Mouse (Mus musculus): ENCODE results near the gene Smap1. TPM values are rescaled to one million over a fixed set of nuclear protein-coding genes. Genes with fewer than 3 reads are reported as not detected.

Smap1 gene
- polyA plus RNA-seq, 1 experiment from 2014 or later: 71.4 TPM

GRCm38 (mm10) chr1:23906082-23906481, 16.0 kb downstream of the Smap1 start:
- Histone ChIP-seq H3K4me2 (replicated peaks) (no peak overlapping the region), H3K27me3 (replicated peaks) (no peaks in the 10 kb centered on the region), H3K4me1 (no peaks in the 10 kb centered on the region), H3K4me3 (no peak overlapping the region), H3K36me3 (no peaks in the 10 kb centered on the region; the same call in 1 of the 2 replicates), H3K27ac (no peak overlapping the region), H3K9me3 (no peaks in the 10 kb centered on the region), H3K9ac (no peak overlapping the region)
- ATAC-seq (ENCODE audit: low FRiP score, low read depth): no peak

- no peak for ATAC-seq (ENCODE audit: low FRiP score, low read depth)
- H3K9ac ChIP-seq: no peak overlapping the region
- no peak overlapping the region for H3K27ac ChIP-seq
- no peaks in the 10 kb centered on the region for H3K4me1 ChIP-seq
- no peaks in the 10 kb centered on the region for H3K9me3 ChIP-seq
- no peak overlapping the region for H3K4me2 ChIP-seq (replicated peaks)
- no peaks in the 10 kb centered on the region for H3K36me3 ChIP-seq
- 90% methylated on average over 3 of the region's 3 CpGs for WGBS
- H3K27me3 ChIP-seq (replicated peaks): no peaks in the 10 kb centered on the region
- no peak overlapping the region for H3K4me3 ChIP-seq
Observed at GRCm38 (mm10) chr1:23903340-23903739, 18.8 kb downstream of the Smap1 start.

- H3K4me3 ChIP-seq: no peak overlapping the region
- no peak for ATAC-seq (ENCODE audit: low FRiP score, low read depth)
- no peak overlapping the region for H3K9ac ChIP-seq
- no peaks in the 10 kb centered on the region for H3K36me3 ChIP-seq
- H3K27me3 ChIP-seq (replicated peaks): no peaks in the 10 kb centered on the region
- 93% methylated on average over 2 of the region's 2 CpGs for WGBS
- no peaks in the 10 kb centered on the region for H3K9me3 ChIP-seq
- no peak overlapping the region for H3K4me2 ChIP-seq (replicated peaks)
- H3K27ac ChIP-seq: no peak overlapping the region
- H3K4me1 ChIP-seq: no peaks in the 10 kb centered on the region
Observed at GRCm38 (mm10) chr1:23902736-23903135, 19.4 kb downstream of the Smap1 start.

- no peak overlapping the region for H3K9ac ChIP-seq
- no peak overlapping the region for H3K4me3 ChIP-seq
- no peaks in the 10 kb centered on the region for H3K36me3 ChIP-seq
- H3K27me3 ChIP-seq (replicated peaks): no peaks in the 10 kb centered on the region
- no peaks in the 10 kb centered on the region for H3K4me1 ChIP-seq
- WGBS: 93% methylated on average over 5 of the region's 5 CpGs
- ATAC-seq (ENCODE audit: low FRiP score, low read depth): no peak
- H3K4me2 ChIP-seq (replicated peaks): no peak overlapping the region
- no peaks in the 10 kb centered on the region for H3K9me3 ChIP-seq
- no peak overlapping the region for H3K27ac ChIP-seq
Observed at GRCm38 (mm10) chr1:23899647-23900020, 22.5 kb downstream of the Smap1 start.

GRCm38 (mm10) chr1:23899020-23899646, 23.0 kb downstream of the Smap1 start:
- Histone ChIP-seq H3K4me2 (replicated peaks) (no peak overlapping the region), H3K27me3 (replicated peaks) (no peaks in the 10 kb centered on the region), H3K9me3 (no peaks in the 10 kb centered on the region), H3K36me3 (no peaks in the 10 kb centered on the region), H3K4me1 (no peaks in the 10 kb centered on the region), H3K27ac (no peak overlapping the region), H3K4me3 (no peak overlapping the region), H3K9ac (no peak overlapping the region)
- no peak for ATAC-seq (ENCODE audit: low FRiP score, low read depth)
- WGBS: 87% methylated on average over 3 of the region's 3 CpGs

GRCm38 (mm10) chr1:23892072-23892471, 30.0 kb downstream of the Smap1 start:
- no peak overlapping the region for H3K4me2 ChIP-seq (replicated peaks)
- no peaks in the 10 kb centered on the region for H3K27me3 ChIP-seq (replicated peaks)
- no peak overlapping the region for H3K4me3 ChIP-seq
- no peak for ATAC-seq (ENCODE audit: low FRiP score, low read depth)
- no peaks in the 10 kb centered on the region for H3K9me3 ChIP-seq
- H3K36me3 ChIP-seq: no peaks in the 10 kb centered on the region
- WGBS: 70% methylated on average over 1 of the region's 1 CpGs
- H3K4me1 ChIP-seq: no peaks in the 10 kb centered on the region
- no peak overlapping the region for H3K27ac ChIP-seq
- no peak overlapping the region for H3K9ac ChIP-seq

GRCm38 (mm10) chr1:23884914-23885313, 37.2 kb downstream of the Smap1 start:
- Histone ChIP-seq H3K36me3 (no peaks in the 10 kb centered on the region), H3K27me3 (replicated peaks) (no peaks in the 10 kb centered on the region), H3K4me2 (replicated peaks) (no peak overlapping the region), H3K9me3 (no peaks in the 10 kb centered on the region), H3K4me3 (no peak overlapping the region), H3K9ac (no peak overlapping the region), H3K27ac (no peak overlapping the region), H3K4me1 (no peaks in the 10 kb centered on the region)
- WGBS: 91% methylated on average over 7 of the region's 7 CpGs
- ATAC-seq (ENCODE audit: low FRiP score, low read depth): no peak

- 97% methylated on average over 2 of the region's 2 CpGs for WGBS
- no peaks in the 10 kb centered on the region for H3K9me3 ChIP-seq
- H3K27ac ChIP-seq: no peak overlapping the region
- no peaks in the 10 kb centered on the region for H3K4me1 ChIP-seq
- no peak overlapping the region for H3K4me2 ChIP-seq (replicated peaks)
- H3K4me3 ChIP-seq: no peak overlapping the region
- H3K9ac ChIP-seq: no peak overlapping the region
- H3K36me3 ChIP-seq: no peaks in the 10 kb centered on the region
- no peak for ATAC-seq (ENCODE audit: low FRiP score, low read depth)
- H3K27me3 ChIP-seq (replicated peaks): no peaks in the 10 kb centered on the region
Observed at GRCm38 (mm10) chr1:23884087-23884668, 37.9 kb downstream of the Smap1 start.

GRCm38 (mm10) chr1:23882681-23883080, 39.4 kb downstream of the Smap1 start:
- Histone ChIP-seq H3K36me3 (no peaks in the 10 kb centered on the region), H3K4me2 (replicated peaks) (no peak overlapping the region), H3K27ac (no peak overlapping the region), H3K4me1 (no peaks in the 10 kb centered on the region), H3K27me3 (replicated peaks) (no peaks in the 10 kb centered on the region), H3K9me3 (no peaks in the 10 kb centered on the region), H3K4me3 (no peak overlapping the region), H3K9ac (no peak overlapping the region)
- no peak for ATAC-seq (ENCODE audit: low FRiP score, low read depth)
- 92% methylated on average over 1 of the region's 1 CpGs for WGBS

- H3K4me3 ChIP-seq: no peak overlapping the region
- no peaks in the 10 kb centered on the region for H3K27me3 ChIP-seq (replicated peaks)
- no peak overlapping the region for H3K4me2 ChIP-seq (replicated peaks)
- H3K36me3 ChIP-seq: peaks cover 8% of the 10 kb centered on the region; the same call in 1 of the 2 replicates
- H3K4me1 ChIP-seq: no peaks in the 10 kb centered on the region
- 97% methylated on average over 1 of the region's 1 CpGs for WGBS
- no peak overlapping the region for H3K9ac ChIP-seq
- H3K27ac ChIP-seq: no peak overlapping the region
- ATAC-seq (ENCODE audit: low FRiP score, low read depth): no peak
- H3K9me3 ChIP-seq: no peaks in the 10 kb centered on the region
Observed at GRCm38 (mm10) chr1:23872194-23872593, 49.9 kb downstream of the Smap1 start.

GRCm38 (mm10) chr1:23867350-23867862, 54.7 kb downstream of the Smap1 start:
- 54% methylated on average over 2 of the region's 2 CpGs for WGBS
- no peaks in the 10 kb centered on the region for H3K9me3 ChIP-seq
- no peak for ATAC-seq (ENCODE audit: low FRiP score, low read depth)

GRCm38 (mm10) chr1:23865566-23865965, 56.6 kb downstream of the Smap1 start:
- Histone ChIP-seq H3K9me3 (no peaks in the 10 kb centered on the region), H3K4me1 (no peaks in the 10 kb centered on the region), H3K36me3 (peaks cover 8% of the 10 kb centered on the region), H3K4me2 (replicated peaks) (no peak overlapping the region), H3K4me3 (no peak overlapping the region), H3K9ac (no peak overlapping the region), H3K27ac (no peak overlapping the region), H3K27me3 (replicated peaks) (no peaks in the 10 kb centered on the region)
- 96% methylated on average over 7 of the region's 7 CpGs for WGBS
- ATAC-seq (ENCODE audit: low FRiP score, low read depth): no peak

More at GRCm38 (mm10) chr1:23867350-23867862, 54.7 kb downstream of the Smap1 start:
- no peak overlapping the region for H3K4me3 ChIP-seq
- H3K9ac ChIP-seq: no peak overlapping the region
- no peaks in the 10 kb centered on the region for H3K4me1 ChIP-seq
- peaks cover 11% of the 10 kb centered on the region for H3K36me3 ChIP-seq
- no peaks in the 10 kb centered on the region for H3K27me3 ChIP-seq (replicated peaks)
- H3K4me2 ChIP-seq (replicated peaks): no peak overlapping the region
- no peak overlapping the region for H3K27ac ChIP-seq

GRCm38 (mm10) chr1:23860944-23861343, 61.2 kb downstream of the Smap1 start:
- ATAC-seq (ENCODE audit: low FRiP score, low read depth): no peak
- 91% methylated on average over 2 of the region's 2 CpGs for WGBS
- Histone ChIP-seq H3K9me3 (no peaks in the 10 kb centered on the region), H3K9ac (no peak overlapping the region), H3K27ac (no peak overlapping the region), H3K4me2 (replicated peaks) (no peak overlapping the region), H3K27me3 (replicated peaks) (no peaks in the 10 kb centered on the region), H3K36me3 (peaks cover 19% of the 10 kb centered on the region), H3K4me1 (no peaks in the 10 kb centered on the region), H3K4me3 (no peak overlapping the region)
